Mouse (Mus musculus) forebrain, embryonic 11.5 days (tissue): ENCODE results near the gene Tecpr2. TPM values are rescaled to one million over a fixed set of nuclear protein-coding genes. Genes with fewer than 3 reads are reported as not detected.
"Not testable (repeated sequence)": the region's sequence is repeated elsewhere in the genome, so short reads cannot be mapped to it uniquely, and the experiment has no call there.

Experiments used
- ATAC-seq: fragments of 200-750 bp; cut with Nextera tagmentation; replicated peaks from 2 replicates; pipeline ENCODE4 v1.8.0; 2017; ENCODE audit warnings: moderate TSS enrichment; ENCODE audit not compliant: low FRiP score
- DNase-seq: peaks from one replicate; pipeline ENCODE4 v3.0.0-alpha.2; 2017; ENCODE audit warnings: low spot score
- H3K27ac ChIP-seq: fragments of 300-500 bp; sonication (generic); 2 replicates; pipeline ENCODE4 v1.5.1; 2014; ENCODE audit warnings: low read depth, low read length
- H3K27me3 ChIP-seq: fragments of 300-500 bp; sonication (generic); 2 replicates; pipeline ENCODE4 v1.6.1; 2014; ENCODE audit warnings: mild to moderate bottlenecking, low read length, mixed read lengths; ENCODE audit not compliant: control insufficient read depth, insufficient read depth
- H3K36me3 ChIP-seq: fragments of 300-500 bp; sonication (generic); 2 replicates; pipeline ENCODE4 v1.6.1; 2014; ENCODE audit warnings: mild to moderate bottlenecking, low read length, moderate library complexity, mixed read lengths; ENCODE audit not compliant: control insufficient read depth, insufficient read depth
- H3K4me1 ChIP-seq: fragments of 300-500 bp; sonication (generic); replicated peaks from 2 replicates; pipeline ENCODE4 v1.6.1; 2014; ENCODE audit warnings: low read length, mixed read lengths; ENCODE audit not compliant: control insufficient read depth, insufficient read depth
- H3K4me2 ChIP-seq: fragments of 300-500 bp; sonication (generic); 2 replicates; pipeline ENCODE4 v1.6.1; 2014; ENCODE audit warnings: low read depth, mild to moderate bottlenecking, low read length, moderate library complexity, mixed read lengths; ENCODE audit not compliant: severe bottlenecking
- H3K4me3 ChIP-seq: fragments of 300-500 bp; sonication (generic); 2 replicates; pipeline ENCODE4 v1.5.1; 2014; ENCODE audit warnings: low read depth, low read length
- H3K9ac ChIP-seq: fragments of 300-500 bp; sonication (generic); 2 replicates; pipeline ENCODE4 v1.6.1; 2014; ENCODE audit warnings: low read length
- H3K9me3 ChIP-seq: fragments of 300-500 bp; sonication (generic); 2 replicates; pipeline ENCODE4 v1.6.1; 2016; ENCODE audit warnings: low read length, mixed read lengths; ENCODE audit not compliant: control insufficient read depth
- WGBS: fragments of 180-500 bp; shearing (Covaris S2); extraction: QIAGEN DNeasy Blood & Tissue Kit; methylation state at CpG from one replicate; pipeline ENCODE4 v1.1.7; 2014; 5-methylcytosine and 5-hydroxymethylcytosine counted together
- polyA plus RNA-seq: library from polyadenylated mRNA; unstranded; fragments of >200 nt; fragmentation: Nextera tagmentation; extraction: Ambion mirVana; gene quantifications from 2 replicates; pipeline ENCODE4 v1.2.1, GENCODE M21; 2014

The Tecpr2 gene
- polyA plus RNA-seq, 1 experiment from 2014 or later = 6.6 TPM

GRCm38 (mm10) chr12:110846191-110846765, 42.8 kb upstream of the Tecpr2 start:
- Histone ChIP-seq H3K27me3 (peaks cover 15% of the 10 kb centered on the region), H3K4me2 (peak overlapping the region; percentile 44), H3K4me1 (peaks cover 10% of the 10 kb centered on the region; the same call in 1 of the 2 replicates), H3K27ac (no peak overlapping the region), H3K9me3 (no peaks in the 10 kb centered on the region), H3K4me3 (peak overlapping the region; percentile 37; the same call in 1 of the 2 replicates), H3K9ac (no peak overlapping the region), H3K36me3 (no peaks in the 10 kb centered on the region)
- ATAC-seq = no peak
- WGBS = 71% methylated on average over 6 of the region's 6 CpGs
- no peak for DNase-seq

- H3K9me3 ChIP-seq = no peaks in the 10 kb centered on the region
- peak within 1 kb of the TSS; percentile 81 for H3K9ac ChIP-seq
- peak within 1 kb of the TSS; percentile 79 for H3K4me2 ChIP-seq
- peaks cover 10% of the 10 kb centered on the region; the same call in 1 of the 2 replicates for H3K4me1 ChIP-seq
- no peaks in the 10 kb centered on the region for H3K36me3 ChIP-seq
- H3K27me3 ChIP-seq = peaks cover 9% of the 10 kb centered on the region
- under 1% methylated on average over 85 of the region's 89 CpGs for WGBS
- H3K4me3 ChIP-seq = peak within 1 kb of the TSS; percentile 86
- no peak within 1 kb of the TSS for H3K27ac ChIP-seq
- DNase-seq = peak; percentile 91
- ATAC-seq = peak; percentile 83
Observed at GRCm38 (mm10) chr12:110850010-110850928, 38.8 kb upstream of the Tecpr2 start, which contains the start of gene Zfp839. Gene Zfp839 (plus strand): TSS chr12:110850253.

- Histone ChIP-seq H3K4me2 (peak overlapping the region; percentile 79), H3K27ac (no peak overlapping the region), H3K9ac (peak overlapping the region; percentile 81), H3K4me1 (peaks cover 10% of the 10 kb centered on the region; the same call in 1 of the 2 replicates), H3K27me3 (peaks cover 8% of the 10 kb centered on the region), H3K4me3 (peak overlapping the region; percentile 86), H3K9me3 (no peaks in the 10 kb centered on the region), H3K36me3 (no peaks in the 10 kb centered on the region)
- WGBS = 20% methylated on average over 9 of the region's 9 CpGs
- ATAC-seq = no peak
- no peak for DNase-seq
Observed at GRCm38 (mm10) chr12:110850929-110851256, 38.2 kb upstream of the Tecpr2 start.

- no peak for DNase-seq
- no peak overlapping the region for H3K4me3 ChIP-seq
Observed at GRCm38 (mm10) chr12:110851414-110851813, 37.6 kb upstream of the Tecpr2 start.

GRCm38 (mm10) chr12:110851923-110852322, 37.1 kb upstream of the Tecpr2 start:
- 0 out of 2 replicates have a peak, but pooled peaks cover 8% of the 10 kb centered on the region for H3K4me1 ChIP-seq
- H3K9me3 ChIP-seq = no peaks in the 10 kb centered on the region
- peaks cover 2% of the 10 kb centered on the region; the same call in 1 of the 2 replicates for H3K27me3 ChIP-seq
- H3K4me3 ChIP-seq = no peak overlapping the region
- 86% methylated on average over 1 of the region's 1 CpGs for WGBS
- no peak overlapping the region for H3K9ac ChIP-seq
- DNase-seq = no peak
- no peak overlapping the region for H3K27ac ChIP-seq
- no peak overlapping the region for H3K4me2 ChIP-seq
- ATAC-seq = no peak
- no peaks in the 10 kb centered on the region for H3K36me3 ChIP-seq

More at GRCm38 (mm10) chr12:110851414-110851813, 37.6 kb upstream of the Tecpr2 start:
- Histone ChIP-seq H3K27me3 (peaks cover 3% of the 10 kb centered on the region; the same call in 1 of the 2 replicates), H3K4me2 (peak overlapping the region; percentile 79; the same call in 1 of the 2 replicates), H3K36me3 (no peaks in the 10 kb centered on the region), H3K27ac (no peak overlapping the region), H3K9me3 (no peaks in the 10 kb centered on the region), H3K9ac (no peak overlapping the region; the same call in 1 of the 2 replicates), H3K4me1 (peaks cover 9% of the 10 kb centered on the region; the same call in 1 of the 2 replicates)
- no peak for ATAC-seq
- 90% methylated on average over 12 of the region's 12 CpGs for WGBS

- DNase-seq (no peak), ATAC-seq (no peak)
- Histone ChIP-seq H3K36me3 (no peaks in the 10 kb centered on the region), H3K9me3 (no peaks in the 10 kb centered on the region), H3K4me3 (no peak overlapping the region), H3K4me1 (0 out of 2 replicates have a peak, but pooled peaks cover 5% of the 10 kb centered on the region), H3K27ac (no peak overlapping the region), H3K4me2 (no peak overlapping the region), H3K27me3 (no peaks in the 10 kb centered on the region), H3K9ac (no peak overlapping the region)
- WGBS = 89% methylated on average over 32 of the region's 32 CpGs
Observed at GRCm38 (mm10) chr12:110854786-110855737, 34.0 kb upstream of the Tecpr2 start.

GRCm38 (mm10) chr12:110857196-110857595, 31.9 kb upstream of the Tecpr2 start:
- Histone ChIP-seq H3K27ac (no peak overlapping the region), H3K36me3 (no peaks in the 10 kb centered on the region), H3K27me3 (no peaks in the 10 kb centered on the region), H3K9ac (no peak overlapping the region), H3K4me3 (no peak overlapping the region), H3K4me1 (no peaks in the 10 kb centered on the region), H3K4me2 (no peak overlapping the region), H3K9me3 (no peaks in the 10 kb centered on the region)
- no peak for ATAC-seq
- WGBS = 93% methylated on average over 7 of the region's 7 CpGs
- no peak for DNase-seq

GRCm38 (mm10) chr12:110858681-110859080, 30.4 kb upstream of the Tecpr2 start:
- not testable (repeated sequence) for ATAC-seq, H3K9ac ChIP-seq, H3K4me1 ChIP-seq, DNase-seq, H3K9me3 ChIP-seq, H3K4me2 ChIP-seq, H3K36me3 ChIP-seq, H3K4me3 ChIP-seq, H3K27me3 ChIP-seq, H3K27ac ChIP-seq
- WGBS = 98% methylated on average over 15 of the region's 15 CpGs
